Mouse (Mus musculus) Muller cell, postnatal 12 days (primary cell): ENCODE data around the gene Map3k13.
"Not testable (repeated sequence)": the region's sequence is repeated elsewhere in the genome, so short reads cannot be mapped to it uniquely, and the experiment has no call there.

ENCODE experiments used
- DNase-seq: peaks from one replicate; pipeline ENCODE4 v3.0.0-alpha.2; 2015; ENCODE audit errors: inconsistent ontology term

Map3k13 gene

DNA sequence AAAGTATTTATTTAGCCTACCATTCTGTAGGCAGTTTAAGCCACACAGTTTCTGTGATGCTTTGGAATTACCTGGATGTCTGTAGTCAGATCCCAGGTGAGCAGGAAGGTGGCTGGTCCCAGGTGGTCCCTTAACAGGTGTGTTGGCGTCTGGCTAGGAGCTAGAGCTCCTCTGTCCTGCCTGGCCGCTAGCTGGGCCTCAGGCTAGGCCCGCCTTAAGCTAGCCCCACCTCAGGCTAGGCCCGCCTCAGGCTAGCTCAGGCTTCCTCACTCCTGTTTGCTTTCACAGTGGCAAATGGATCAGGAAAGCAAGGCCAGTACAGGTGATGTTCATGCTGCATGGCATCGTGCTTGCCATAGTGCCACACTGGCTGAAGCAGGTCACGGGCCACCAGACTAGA, 112.8 kb downstream of the Map3k13 start:
- DNase-seq = no peak

DNA sequence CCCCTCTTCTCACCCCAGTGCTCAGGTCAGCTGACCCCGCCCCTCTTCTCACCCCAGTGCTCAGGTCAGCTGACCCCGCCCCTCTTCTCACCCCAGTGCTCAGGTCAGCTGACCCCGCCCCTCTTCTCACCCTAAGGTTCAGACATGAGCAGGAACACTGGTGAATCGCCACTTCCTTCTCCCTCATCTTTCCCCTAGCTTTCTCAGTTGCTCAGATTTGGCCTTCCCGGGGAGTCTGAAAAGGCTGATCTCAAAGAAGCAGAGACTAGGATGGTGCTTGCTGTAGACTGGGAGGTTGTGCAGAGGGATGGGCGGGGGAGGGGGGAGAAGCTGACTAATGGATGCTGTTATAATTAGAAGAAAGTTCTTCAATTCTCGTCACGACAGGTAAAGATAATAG, 114.8 kb downstream of the Map3k13 start:
- not testable (repeated sequence) for DNase-seq

DNA sequence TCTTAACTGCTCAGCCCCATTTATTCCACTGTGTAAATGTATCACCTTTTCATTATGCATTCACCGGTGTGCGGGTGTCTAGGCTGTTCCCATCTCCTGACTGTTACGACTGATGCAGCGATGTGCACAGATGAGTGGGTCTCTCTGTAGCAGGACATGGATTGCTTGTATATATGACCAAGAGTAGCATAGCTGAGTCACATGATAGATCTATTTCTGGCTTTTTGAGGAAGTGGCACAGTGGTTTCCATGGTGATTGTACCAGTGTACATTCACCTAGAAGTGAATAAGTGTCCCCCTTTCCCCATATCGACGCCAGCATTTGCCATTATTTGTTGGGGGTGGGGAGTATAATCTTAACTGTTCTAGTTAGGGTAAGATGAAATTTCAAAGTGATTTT, 119.2 kb downstream of the Map3k13 start:
- DNase-seq = no peak

DNA sequence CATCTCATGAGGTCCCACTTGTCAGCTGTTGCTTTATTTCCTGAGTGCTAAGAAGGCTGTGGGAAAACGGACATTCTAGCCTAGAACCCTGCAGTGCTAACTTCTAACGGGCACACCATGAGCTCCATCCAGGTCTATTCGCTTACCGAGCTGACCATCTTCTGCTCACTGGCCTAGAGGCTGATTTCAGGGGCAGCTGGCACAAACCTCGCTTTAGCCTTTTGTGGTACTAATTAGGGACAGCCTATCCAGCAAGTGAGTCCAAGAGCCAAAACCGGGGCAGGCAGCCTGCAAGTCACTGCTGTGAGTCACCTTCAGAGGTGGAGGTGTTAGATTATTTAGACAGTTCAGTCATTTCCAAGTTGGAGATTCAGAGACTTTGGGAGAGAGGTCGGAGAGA, 122.5 kb downstream of the Map3k13 start:
- DNase-seq = peak; percentile 70

DNA sequence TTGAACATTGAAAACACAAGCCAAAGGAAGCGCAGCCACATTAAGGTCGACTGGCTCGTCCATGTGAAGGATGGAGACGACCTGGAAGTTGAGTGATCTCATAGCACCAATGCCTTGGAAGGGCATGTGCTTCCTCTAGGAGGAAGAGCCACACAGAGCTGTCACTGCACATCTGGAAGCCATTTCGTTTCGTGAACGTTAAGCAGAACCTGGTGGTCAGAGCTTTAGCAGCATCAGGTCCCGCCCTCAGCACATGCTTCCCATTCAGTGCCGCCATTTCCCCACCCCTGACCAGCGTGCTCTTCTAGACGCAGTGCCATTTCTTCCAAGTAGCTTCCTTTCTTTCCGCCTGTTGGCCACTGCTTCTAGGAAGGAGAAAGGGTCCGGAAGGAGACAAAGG, 134.3 kb downstream of the Map3k13 start:
- DNase-seq = no peak

DNA sequence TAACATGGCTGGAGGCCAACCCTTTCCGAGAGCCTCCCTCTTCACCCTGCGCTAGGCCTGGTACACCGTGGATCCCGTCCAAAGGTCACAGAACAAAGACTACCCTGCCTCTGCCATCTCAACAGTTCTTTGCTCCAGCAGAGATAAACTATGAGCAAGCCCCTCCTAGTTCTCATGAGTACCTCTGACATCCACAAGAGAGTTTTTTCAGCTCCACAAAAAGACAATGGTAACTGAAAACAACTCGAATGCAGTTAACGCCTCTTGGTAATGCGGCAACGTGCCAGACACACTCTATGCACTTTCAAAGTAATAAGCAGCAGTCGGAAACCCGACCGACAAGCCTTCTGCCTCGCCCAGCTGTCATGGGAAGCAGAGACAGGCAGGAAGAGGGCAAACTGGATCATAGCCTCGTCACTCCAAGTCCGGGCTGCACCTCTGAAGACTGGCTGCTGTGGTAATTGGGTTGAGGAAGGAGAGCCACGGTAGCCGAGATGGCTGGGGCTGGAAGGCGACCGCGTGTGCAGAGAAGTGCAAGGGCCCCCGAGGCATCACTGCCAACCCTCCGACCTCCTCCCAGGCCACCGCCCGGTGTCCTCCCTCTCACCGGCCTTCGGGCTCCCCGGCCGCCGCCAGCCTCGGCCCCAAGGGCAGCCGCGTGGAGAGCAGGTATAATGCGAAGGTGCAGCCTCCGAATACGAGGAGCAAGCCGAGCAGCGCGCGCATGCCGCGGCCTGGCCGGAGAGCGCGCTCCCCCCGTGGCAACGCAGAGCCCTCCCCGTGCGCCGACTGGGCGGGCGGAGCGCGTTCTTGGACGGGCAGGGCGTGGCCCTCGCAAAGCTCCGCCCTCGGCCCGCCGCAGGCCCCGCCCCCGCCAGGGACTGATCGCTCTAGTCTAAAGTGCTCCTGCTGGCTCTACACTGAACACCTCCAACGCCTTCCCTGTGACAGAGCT, 152.9 kb downstream of the Map3k13 start, which contains the start of gene Tmem41a:
Gene Tmem41a, minus strand, starts transcription at position 792 of the 955 bp plus-strand sequence.
- DNase-seq = peak; percentile 92

DNA sequence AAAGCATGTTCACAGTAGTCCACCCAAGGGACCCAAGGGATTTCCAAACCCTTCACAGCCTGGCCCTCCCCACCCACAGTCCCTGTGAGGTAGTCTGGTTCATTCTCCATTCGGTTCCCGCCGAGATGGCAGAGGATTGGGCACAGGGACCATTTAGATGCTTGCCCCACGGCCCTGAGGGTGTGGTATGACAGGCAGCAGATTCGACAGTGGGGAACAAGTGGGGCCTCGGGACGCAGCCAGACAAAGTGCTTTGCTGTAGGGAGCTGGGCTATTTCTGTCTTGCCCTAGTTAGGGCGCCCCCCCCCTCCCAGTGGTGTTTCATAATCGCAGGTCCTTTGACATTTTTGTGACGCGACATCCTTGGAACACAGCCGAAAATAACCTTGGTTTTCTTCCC, 161.4 kb downstream of the Map3k13 start:
- DNase-seq = no peak

DNA sequence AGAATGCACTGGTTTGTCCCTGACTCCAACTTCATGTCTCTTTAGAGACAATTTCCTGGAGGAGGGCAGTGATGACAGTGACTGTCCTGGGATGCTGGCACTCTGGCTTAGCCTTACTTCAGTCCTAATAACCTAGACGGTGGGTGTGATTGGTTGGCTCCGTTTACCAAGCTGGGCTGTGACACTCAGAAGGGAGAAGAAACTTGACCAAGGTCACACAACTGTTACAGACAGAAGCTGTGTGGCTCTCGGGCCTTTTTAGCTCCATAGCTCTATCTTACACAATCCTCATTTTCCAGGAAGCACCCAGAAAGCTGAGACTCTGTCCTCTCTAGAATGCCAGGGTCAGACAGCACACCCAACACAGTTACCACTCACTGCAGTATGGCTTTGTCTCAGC, 171.4 kb downstream of the Map3k13 start:
- DNase-seq = no peak

DNA sequence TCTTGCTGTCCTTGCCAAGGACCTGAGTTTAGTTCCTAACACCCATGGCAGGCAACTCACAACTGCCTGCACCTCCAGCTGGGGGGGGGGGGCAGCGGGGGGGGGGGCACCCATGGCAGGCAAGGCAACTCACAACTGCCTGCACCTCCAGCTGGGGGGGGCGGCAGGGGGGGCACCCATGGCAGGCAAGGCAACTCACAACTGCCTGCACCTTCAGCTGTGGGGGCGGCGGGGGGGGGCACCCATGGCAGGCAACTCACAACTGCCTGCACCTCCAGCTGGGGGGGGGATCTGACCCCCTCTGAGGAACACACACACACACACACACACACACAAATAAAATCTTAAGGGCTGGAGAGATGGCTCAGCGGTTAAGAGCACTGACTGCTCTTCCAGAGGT, 175.7 kb downstream of the Map3k13 start:
- no peak for DNase-seq

DNA sequence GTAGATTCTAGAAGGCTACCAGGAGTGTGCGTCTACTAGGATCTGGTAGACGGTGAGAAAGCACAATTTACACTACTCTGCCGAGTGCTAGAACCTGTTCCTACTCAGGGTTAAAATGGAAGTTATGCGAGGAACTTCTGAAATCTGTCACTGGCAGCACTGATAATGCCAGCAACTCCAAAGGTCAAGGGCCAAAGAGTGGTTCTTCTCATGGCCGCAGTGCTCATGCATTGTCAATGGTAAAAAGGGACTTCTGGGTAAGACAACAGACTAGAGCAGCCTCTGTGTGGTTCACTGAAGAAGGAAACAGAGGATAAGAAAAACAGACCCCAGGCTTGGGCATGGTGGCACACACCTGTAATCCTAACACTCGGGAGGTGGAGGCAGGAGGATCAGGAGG, 176.4 kb downstream of the Map3k13 start:
- DNase-seq = no peak

DNA sequence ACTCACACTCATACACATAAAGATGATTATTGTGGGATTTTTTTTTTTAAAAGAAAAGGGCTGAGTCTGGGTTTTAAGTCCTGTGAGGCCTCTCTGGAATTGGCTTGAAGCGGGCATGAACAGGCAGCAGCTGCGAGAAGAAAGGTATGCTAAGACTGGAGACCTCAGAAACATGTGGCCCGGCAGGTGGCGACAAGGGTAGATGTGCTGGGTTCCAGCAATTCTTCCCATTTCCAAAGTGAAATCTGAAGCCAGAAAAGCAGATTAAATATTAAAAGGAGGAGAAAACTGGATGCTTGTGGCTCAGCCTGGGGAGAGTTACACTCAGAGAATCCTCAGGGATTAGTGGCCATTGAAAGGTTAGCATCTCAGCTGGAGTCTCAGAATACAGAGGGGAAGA, 177.3 kb downstream of the Map3k13 start:
- no peak for DNase-seq

DNA sequence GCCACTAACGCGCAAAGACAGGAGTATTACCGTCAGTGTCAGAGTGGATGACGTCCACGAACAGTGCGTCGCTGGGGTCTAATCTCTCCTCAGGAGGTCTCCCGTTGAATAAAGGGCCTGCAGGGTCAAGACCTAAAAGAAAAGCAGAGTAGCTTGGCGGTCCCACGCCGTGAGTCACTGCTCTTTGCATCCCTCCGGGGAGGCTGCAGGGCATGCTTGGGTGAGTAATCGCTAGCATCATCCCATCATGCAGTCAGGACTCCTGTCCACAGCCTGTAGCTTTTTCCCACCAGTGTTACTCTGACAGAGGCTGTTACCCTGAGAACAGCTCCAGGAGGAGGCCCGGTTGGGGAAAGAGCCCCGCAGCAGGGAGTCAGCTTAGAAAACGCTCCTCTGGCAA, 182.1 kb downstream of the Map3k13 start:
- peak; percentile 85 for DNase-seq

DNA sequence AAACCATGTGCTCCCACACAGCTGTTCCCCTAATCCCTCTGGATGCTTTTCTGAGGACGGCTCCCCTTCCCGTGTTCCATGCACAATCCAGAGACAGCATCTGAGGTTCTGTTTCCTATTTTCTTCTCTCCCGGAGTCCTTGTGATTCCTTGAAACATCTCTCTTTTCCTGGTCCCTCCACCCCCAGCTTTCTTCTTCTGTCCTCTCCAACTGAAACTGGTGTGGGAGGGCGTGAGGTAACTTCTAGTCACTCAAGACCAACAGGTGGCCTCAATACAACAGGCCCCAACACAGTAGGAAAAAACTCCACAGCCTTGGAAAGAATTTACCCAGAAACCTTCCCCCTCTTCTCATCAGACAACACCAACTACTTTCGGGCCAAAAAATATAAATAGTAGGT, 183.2 kb downstream of the Map3k13 start:
- DNase-seq = no peak
